Mouse (Mus musculus) heart, embryonic 11.5 days (tissue): ENCODE data around the gene Lypd6b. TPM values are rescaled to one million over a fixed set of nuclear protein-coding genes. Genes with fewer than 3 reads are reported as not detected.

Experiments
- ATAC-seq: fragments of 200-750 bp; cut with Nextera tagmentation; replicated peaks from 2 replicates; pipeline ENCODE4 v1.8.0; 2017; ENCODE audit warnings: moderate library complexity; ENCODE audit not compliant: insufficient number of reproducible peaks, low FRiP score, low TSS enrichment
- H3K27ac ChIP-seq: fragments of 300-500 bp; sonication (generic); 2 replicates; pipeline ENCODE4 v1.5.1; 2014; ENCODE audit warnings: mild to moderate bottlenecking, low read depth, low read length
- H3K27me3 ChIP-seq: fragments of 300-500 bp; sonication (generic); 2 replicates; pipeline ENCODE4 v1.6.1; 2014; ENCODE audit warnings: mild to moderate bottlenecking, low read length, mixed read lengths; ENCODE audit not compliant: control insufficient read depth, insufficient read depth
- H3K36me3 ChIP-seq: fragments of 300-500 bp; sonication (generic); 2 replicates; pipeline ENCODE4 v1.6.1; 2014; ENCODE audit warnings: mild to moderate bottlenecking, low read length, moderate library complexity, mixed read lengths; ENCODE audit not compliant: control insufficient read depth, insufficient read depth
- H3K4me1 ChIP-seq: fragments of 300-500 bp; sonication (generic); 2 replicates; pipeline ENCODE4 v1.6.1; 2014; ENCODE audit warnings: low read length; ENCODE audit not compliant: control insufficient read depth, insufficient read depth
- H3K4me2 ChIP-seq: fragments of 300-500 bp; sonication (generic); 2 replicates; pipeline ENCODE4 v1.6.1; 2014; ENCODE audit warnings: mild to moderate bottlenecking, moderate library complexity
- H3K4me3 ChIP-seq: fragments of 300-500 bp; sonication (generic); 2 replicates; pipeline ENCODE4 v1.5.1; 2014; ENCODE audit warnings: low read depth, low read length
- H3K9ac ChIP-seq: fragments of 300-500 bp; sonication (generic); 2 replicates; pipeline ENCODE4 v1.6.1; 2014; ENCODE audit warnings: mild to moderate bottlenecking, low read depth, low read length, moderate library complexity
- H3K9me3 ChIP-seq: fragments of 300-500 bp; sonication (generic); replicated peaks from 2 replicates; pipeline ENCODE4 v1.6.1; 2016; ENCODE audit warnings: low read length; ENCODE audit not compliant: control insufficient read depth
- WGBS: fragments of 180-500 bp; shearing (Covaris S2); extraction: QIAGEN DNeasy Blood & Tissue Kit; methylation state at CpG from one replicate; pipeline ENCODE4 v1.1.7; 2014; ENCODE audit not compliant: insufficient replicate concordance; 5-methylcytosine and 5-hydroxymethylcytosine counted together
- polyA plus RNA-seq: library from polyadenylated mRNA; unstranded; fragments of >200 nt; fragmentation: Nextera tagmentation; extraction: Ambion mirVana; gene quantifications from 2 replicates; pipeline ENCODE4 v1.2.1, GENCODE M21; 2014

Gene Lypd6b
- polyA plus RNA-seq, 1 experiment from 2014 or later = 1.3 TPM

DNA sequence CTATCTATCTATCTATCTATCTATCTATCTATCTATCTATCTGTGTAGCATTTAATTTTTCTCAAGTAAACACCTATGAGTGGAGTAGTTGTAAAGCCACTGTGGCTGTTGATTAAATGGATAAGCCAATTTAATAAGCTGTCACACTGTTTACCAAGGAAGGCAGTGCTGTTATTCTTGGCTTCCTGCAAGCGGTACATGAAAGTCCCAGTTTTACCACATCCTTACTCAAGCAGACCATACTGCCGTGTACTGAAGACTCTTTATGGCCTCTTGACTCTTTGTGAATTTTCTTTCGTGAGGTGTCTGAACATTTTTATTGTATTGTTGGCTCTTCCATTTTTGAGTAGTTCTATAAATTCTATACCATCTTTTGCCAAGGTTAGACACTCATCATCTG, 58.6 kb downstream of the Lypd6b start:
- Histone ChIP-seq H3K4me3 (no peak overlapping the region), H3K36me3 (no peaks in the 10 kb centered on the region), H3K27ac (no peak overlapping the region), H3K4me1 (no peaks in the 10 kb centered on the region), H3K27me3 (no peaks in the 10 kb centered on the region), H3K4me2 (no peak overlapping the region), H3K9ac (no peak overlapping the region), H3K9me3 (no peaks in the 10 kb centered on the region)
- ATAC-seq = no peak
- WGBS = 77% methylated on average over 3 of the region's 3 CpGs

DNA sequence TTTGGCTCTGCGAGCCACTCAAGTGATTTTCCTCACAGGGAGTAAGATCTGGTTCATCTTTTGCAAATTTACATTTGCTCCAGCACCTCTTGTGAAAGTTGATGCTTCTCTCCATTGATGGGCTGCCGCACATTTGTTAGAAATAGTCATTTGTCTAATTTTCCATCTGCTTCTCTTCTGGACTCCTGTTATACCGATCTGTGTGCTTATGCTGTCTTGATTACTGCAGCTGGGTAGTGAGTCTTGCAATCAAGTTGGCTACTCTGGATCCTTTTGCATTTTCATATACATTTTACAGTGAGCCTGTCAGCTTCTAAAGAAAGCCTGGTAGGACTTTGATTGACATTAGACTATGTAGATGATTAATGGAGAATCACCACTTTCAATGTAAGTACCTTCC, 59.4 kb downstream of the Lypd6b start:
- H3K27ac ChIP-seq = no peak overlapping the region
- ATAC-seq = no peak
- no peak overlapping the region for H3K9ac ChIP-seq
- H3K4me2 ChIP-seq = no peak overlapping the region
- no peaks in the 10 kb centered on the region for H3K4me1 ChIP-seq
- 85% methylated on average over 3 of the region's 3 CpGs for WGBS
- no peaks in the 10 kb centered on the region for H3K36me3 ChIP-seq
- H3K9me3 ChIP-seq = no peaks in the 10 kb centered on the region
- H3K27me3 ChIP-seq = no peaks in the 10 kb centered on the region
- no peak overlapping the region for H3K4me3 ChIP-seq

DNA sequence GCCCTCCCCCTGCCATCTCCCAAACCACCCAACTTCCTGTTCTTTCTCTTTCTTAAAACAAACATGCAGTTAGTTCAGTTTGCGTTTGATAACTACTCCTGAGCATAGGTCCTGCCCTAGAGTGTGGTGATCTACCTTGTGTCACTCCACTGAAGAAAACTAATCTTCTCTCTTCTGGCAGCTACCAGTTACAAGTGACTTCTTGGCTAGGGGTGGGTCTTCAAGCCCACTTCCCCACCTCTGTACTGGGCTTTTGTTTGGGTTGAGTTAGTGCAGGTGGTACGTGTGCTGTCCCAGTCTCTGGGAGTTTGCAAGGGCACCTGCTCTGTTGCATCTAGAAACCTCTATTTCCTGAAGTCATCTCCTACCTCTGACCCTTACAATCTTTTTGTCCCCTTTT, 60.3 kb downstream of the Lypd6b start:
- no peak overlapping the region for H3K4me2 ChIP-seq
- H3K4me3 ChIP-seq = no peak overlapping the region
- WGBS = 48% methylated on average over 2 of the region's 2 CpGs
- no peaks in the 10 kb centered on the region for H3K27me3 ChIP-seq
- no peaks in the 10 kb centered on the region for H3K36me3 ChIP-seq
- no peaks in the 10 kb centered on the region for H3K9me3 ChIP-seq
- H3K27ac ChIP-seq = no peak overlapping the region
- no peak for ATAC-seq
- no peaks in the 10 kb centered on the region for H3K4me1 ChIP-seq
- H3K9ac ChIP-seq = no peak overlapping the region

DNA sequence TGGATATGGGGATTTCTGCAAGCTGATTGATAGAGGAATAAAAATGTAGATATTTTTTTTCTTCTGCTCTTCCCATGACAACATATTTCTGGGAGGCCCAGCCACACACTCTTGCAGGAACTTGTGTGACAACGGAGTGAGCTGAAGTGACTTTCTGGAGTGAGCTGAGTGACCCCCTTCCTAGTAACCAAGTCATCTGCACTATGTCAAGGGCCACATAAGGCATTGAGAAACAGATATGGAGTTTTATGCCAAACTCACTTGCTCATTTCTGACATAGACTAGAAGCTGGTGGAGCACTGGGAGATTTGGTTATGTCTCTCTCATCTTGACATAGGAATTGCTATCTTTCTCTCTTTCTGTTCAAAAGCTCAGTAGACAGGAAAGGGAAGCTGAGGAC, 62.3 kb downstream of the Lypd6b start:
- no peaks in the 10 kb centered on the region for H3K9me3 ChIP-seq
- H3K9ac ChIP-seq = no peak overlapping the region
- no peak for ATAC-seq
- WGBS = 68% methylated on average over 1 of the region's 1 CpGs
- no peak overlapping the region for H3K4me2 ChIP-seq
- H3K27ac ChIP-seq = no peak overlapping the region
- no peaks in the 10 kb centered on the region for H3K27me3 ChIP-seq
- H3K4me3 ChIP-seq = no peak overlapping the region
- no peaks in the 10 kb centered on the region for H3K4me1 ChIP-seq
- no peaks in the 10 kb centered on the region for H3K36me3 ChIP-seq

DNA sequence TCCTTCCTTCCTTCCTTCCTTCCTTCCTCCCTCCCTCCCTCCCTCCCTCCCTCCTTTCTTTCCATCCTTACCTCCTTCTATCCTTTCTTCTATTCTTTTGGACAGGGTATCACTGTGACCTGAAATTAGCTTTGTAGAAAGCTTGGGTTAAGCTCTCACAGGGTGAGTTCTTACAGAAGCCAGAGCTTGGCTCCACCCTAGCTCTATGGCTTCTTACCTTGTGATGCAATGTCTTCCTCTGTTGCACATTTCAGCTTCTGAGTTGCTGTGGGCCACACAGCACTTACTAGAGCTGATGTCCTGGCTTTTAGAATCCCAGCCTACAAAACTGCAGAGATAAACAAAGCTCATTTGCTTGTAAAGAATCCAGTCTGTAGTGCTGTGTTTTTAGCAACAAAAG, 64.5 kb downstream of the Lypd6b start:
- Histone ChIP-seq H3K4me3 (no peak overlapping the region), H3K4me2 (no peak overlapping the region), H3K27ac (no peak overlapping the region), H3K9me3 (no peaks in the 10 kb centered on the region), H3K9ac (no peak overlapping the region), H3K27me3 (no peaks in the 10 kb centered on the region), H3K4me1 (0 out of 2 replicates have a peak, but pooled peaks cover 3% of the 10 kb centered on the region), H3K36me3 (no peaks in the 10 kb centered on the region)
- no peak for ATAC-seq

DNA sequence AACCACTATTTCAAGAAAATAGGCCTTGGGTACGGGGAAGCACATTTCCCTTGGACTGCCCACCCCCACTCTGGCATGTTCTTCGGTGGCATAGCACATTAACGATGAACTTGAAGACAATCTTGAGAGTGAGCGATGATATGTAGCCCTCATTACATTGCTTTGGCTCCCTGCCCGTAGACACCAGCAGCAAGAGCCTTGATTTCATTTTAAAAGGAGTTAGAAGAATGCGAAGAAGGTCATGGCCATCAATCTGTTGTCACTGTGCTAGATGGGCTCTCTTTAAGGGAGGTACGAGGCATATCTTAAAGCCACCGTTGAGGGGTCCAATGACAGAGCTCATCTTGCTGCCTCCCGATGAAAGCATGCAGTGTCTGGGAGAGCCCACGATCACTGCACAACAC, 68.7 kb downstream of the Lypd6b start:
- H3K27ac ChIP-seq = no peak overlapping the region
- H3K9me3 ChIP-seq = no peaks in the 10 kb centered on the region
- no peak for ATAC-seq
- no peaks in the 10 kb centered on the region for H3K27me3 ChIP-seq
- H3K4me3 ChIP-seq = no peak overlapping the region
- peak overlapping the region; percentile 32; the same call in 1 of the 2 replicates for H3K4me2 ChIP-seq
- 0 out of 2 replicates have a peak, but pooled peaks cover 3% of the 10 kb centered on the region for H3K4me1 ChIP-seq
- no peak overlapping the region for H3K9ac ChIP-seq
- 56% methylated on average over 10 of the region's 10 CpGs for WGBS
- H3K36me3 ChIP-seq = no peaks in the 10 kb centered on the region

DNA sequence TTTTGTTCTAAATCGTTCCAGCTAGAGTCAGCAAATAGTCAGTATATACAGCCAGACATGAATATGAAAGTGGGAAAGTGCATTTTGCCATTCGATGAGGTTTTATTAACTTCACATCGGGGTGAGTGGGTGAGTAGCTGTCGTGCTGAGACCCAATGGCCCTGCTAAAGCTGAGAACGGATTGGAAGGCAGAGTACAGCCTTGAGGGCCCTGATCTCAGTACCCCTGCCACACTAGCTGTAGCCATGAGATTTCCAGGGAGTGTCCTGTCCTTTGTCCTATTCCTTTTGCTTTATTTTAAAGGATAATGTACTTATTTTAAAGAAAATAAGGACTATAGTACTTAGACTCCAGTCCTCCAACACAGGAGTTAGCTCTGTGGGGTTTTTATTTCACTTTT, 69.1 kb downstream of the Lypd6b start:
- Histone ChIP-seq H3K27me3 (no peaks in the 10 kb centered on the region), H3K9me3 (no peaks in the 10 kb centered on the region), H3K4me2 (peak overlapping the region; percentile 32; the same call in 1 of the 2 replicates), H3K4me3 (no peak overlapping the region), H3K27ac (no peak overlapping the region), H3K36me3 (no peaks in the 10 kb centered on the region), H3K9ac (no peak overlapping the region), H3K4me1 (0 out of 2 replicates have a peak, but pooled peaks cover 3% of the 10 kb centered on the region)
- 73% methylated on average over 5 of the region's 5 CpGs for WGBS
- no peak for ATAC-seq

DNA sequence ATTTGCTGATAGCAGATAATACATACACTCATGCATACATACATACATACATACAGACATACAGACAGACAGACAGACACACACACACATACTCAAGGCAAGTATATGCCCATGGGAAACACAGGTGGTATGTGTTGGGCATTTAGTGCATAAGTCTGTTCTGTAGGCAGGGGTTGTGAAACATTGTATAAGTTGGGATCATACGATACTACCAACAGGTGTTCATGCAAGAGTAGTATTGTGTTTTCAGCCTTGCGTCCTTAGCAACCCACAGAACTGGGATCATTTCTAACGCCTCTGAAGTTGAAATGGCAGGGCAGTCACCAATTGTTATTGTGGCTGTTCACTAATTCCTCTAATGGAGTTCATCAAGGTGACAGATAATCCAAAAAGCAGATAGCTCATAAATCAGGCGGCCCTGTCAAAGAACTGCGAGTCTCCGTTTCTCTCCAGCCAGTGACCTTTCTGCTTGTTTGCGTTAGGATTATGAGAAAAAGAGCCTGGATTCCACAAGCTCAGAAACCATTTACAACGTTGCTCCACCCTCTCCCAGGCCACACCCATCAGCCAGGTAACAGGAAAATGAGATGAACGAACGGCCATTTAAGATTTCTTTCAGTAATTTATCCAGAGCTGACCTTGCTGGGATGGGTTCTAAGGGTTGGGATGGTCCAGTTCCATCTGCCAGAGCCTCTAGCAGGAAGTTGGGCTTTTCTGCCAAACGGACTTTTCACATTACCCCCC, 72.9 kb downstream of the Lypd6b start:
- no peak for ATAC-seq
- no peak overlapping the region for H3K9ac ChIP-seq
- H3K27ac ChIP-seq = no peak overlapping the region
- 0 out of 2 replicates have a peak, but pooled peaks cover 3% of the 10 kb centered on the region for H3K4me1 ChIP-seq
- H3K4me2 ChIP-seq = no peak overlapping the region
- H3K4me3 ChIP-seq = no peak overlapping the region
- H3K27me3 ChIP-seq = no peaks in the 10 kb centered on the region
- WGBS = 48% methylated on average over 11 of the region's 11 CpGs
- H3K36me3 ChIP-seq = no peaks in the 10 kb centered on the region
- H3K9me3 ChIP-seq = no peaks in the 10 kb centered on the region

DNA sequence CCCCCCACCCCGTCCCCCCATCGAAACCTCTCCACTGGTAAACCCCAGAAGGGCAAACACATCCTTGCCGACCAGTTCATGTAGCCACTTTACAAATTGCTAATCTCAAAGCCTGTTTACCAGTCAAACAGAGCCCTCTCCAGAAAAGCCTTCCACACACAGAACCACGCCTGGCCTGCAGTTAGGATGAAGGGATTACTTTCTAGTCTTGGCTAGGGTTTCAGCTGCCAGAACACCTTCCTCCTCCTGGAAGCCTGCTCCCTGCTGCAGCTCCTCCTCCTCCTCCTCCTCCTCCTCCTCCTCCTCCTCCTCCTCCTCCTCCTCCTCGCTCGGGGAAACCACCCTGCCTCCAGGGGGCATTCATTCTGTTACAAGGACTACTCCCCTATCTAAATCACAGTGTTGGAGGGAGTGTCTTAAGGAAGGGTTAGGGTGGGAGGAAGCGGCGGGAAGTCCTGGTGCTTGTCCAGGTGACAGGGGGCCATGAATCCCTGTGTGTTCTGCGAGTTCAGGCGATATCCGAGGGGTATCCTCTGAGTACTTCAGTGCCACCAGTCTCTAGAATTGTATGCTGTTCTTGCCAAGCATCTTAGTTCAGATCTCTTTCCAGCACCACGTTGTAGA, 73.6 kb downstream of the Lypd6b start:
- no peak overlapping the region for H3K27ac ChIP-seq
- no peaks in the 10 kb centered on the region for H3K36me3 ChIP-seq
- no peak overlapping the region for H3K4me3 ChIP-seq
- no peaks in the 10 kb centered on the region for H3K27me3 ChIP-seq
- ATAC-seq = no peak
- 0 out of 2 replicates have a peak, but pooled peaks cover 3% of the 10 kb centered on the region for H3K4me1 ChIP-seq
- H3K4me2 ChIP-seq = no peak overlapping the region
- H3K9me3 ChIP-seq = no peaks in the 10 kb centered on the region
- 10% methylated on average over 10 of the region's 12 CpGs for WGBS
- H3K9ac ChIP-seq = no peak overlapping the region
